Mouse (Mus musculus): ENCODE data around the gene Bach2. TPM values are rescaled to one million over a fixed set of nuclear protein-coding genes. Genes with fewer than 3 reads are reported as not detected.

Bach2 gene
- polyA plus RNA-seq, 1 experiment: 57.6 TPM

GRCm38 (mm10) chr4:32249748-32250332 is 11.2 kb downstream of the Bach2 start:
- H3K27ac ChIP-seq (ENCODE audit: control insufficient read depth, insufficient read depth, low read depth, low read length, poor library complexity): peak overlapping the region; percentile 59

DNA sequence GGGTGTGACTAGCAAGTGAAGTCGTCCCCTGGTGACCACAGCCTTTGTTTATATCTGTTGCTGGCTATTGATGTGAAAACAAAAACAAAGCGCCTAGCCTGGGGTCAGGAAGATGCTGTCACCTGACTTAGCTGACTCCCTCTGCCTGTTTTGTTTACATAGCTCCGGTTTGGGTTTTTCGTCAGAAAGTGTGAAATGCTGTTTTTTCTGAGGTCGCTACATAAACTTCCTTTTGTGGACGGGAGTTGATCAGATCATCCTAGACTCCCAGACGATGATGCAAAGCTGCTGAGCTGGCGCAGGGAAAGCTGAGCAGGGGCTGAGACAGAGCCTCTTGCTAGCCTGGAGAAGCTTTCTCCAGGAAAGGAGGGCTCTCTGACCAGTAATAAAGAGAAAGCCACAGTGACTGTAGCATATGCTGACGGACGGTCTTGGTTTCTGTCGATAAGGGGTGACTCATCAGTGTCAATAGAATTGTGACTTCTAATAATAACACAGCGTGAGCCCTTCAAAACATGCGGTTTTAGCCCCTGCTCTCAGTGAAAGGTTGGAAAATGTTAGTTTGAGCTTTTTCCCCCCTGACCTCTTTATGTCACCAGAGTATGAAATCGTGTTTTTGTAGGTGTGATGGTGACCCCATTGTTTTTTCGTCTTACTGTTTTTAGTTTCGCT is 11.9 kb downstream of the Bach2 start:
- Histone ChIP-seq H3K4me3 (replicated peaks; ENCODE audit: control insufficient read depth, low read depth, low read length) (peak overlapping the region; percentile 55), H3K27ac (ENCODE audit: control insufficient read depth, insufficient read depth, low read depth, low read length, poor library complexity) (peak overlapping the region; percentile 59), H3K4me1 (ENCODE audit: control insufficient read depth, insufficient read depth, low read length) (peaks cover 8% of the 10 kb centered on the region)
- WGBS: 1% methylated on average over 16 of the region's 16 CpGs
- no peak for TF ChIP-seq CTCF (IDR thresholded peaks at IDR 0.05; ENCODE audit: control insufficient read depth, insufficient read depth, low read length)
- TF ChIP-seq POLR2A (IDR thresholded peaks at IDR 0.05; ENCODE audit: borderline replicate concordance, control insufficient read depth, low read depth, low read length): no peak

More at GRCm38 (mm10) chr4:32249748-32250332, 11.2 kb downstream of the Bach2 start:
- peaks cover 8% of the 10 kb centered on the region for H3K4me1 ChIP-seq (ENCODE audit: control insufficient read depth, insufficient read depth, low read length)
- TF ChIP-seq POLR2A (IDR thresholded peaks at IDR 0.05; ENCODE audit: borderline replicate concordance, control insufficient read depth, low read depth, low read length) (no peak), CTCF (IDR thresholded peaks at IDR 0.05; ENCODE audit: control insufficient read depth, insufficient read depth, low read length) (no peak)
- 32% methylated on average over 15 of the region's 15 CpGs for WGBS
- peak overlapping the region; percentile 58 for H3K4me3 ChIP-seq (replicated peaks; ENCODE audit: control insufficient read depth, low read depth, low read length)

- H3K4me1 ChIP-seq (ENCODE audit: control insufficient read depth, insufficient read depth, low read length): peaks cover 8% of the 10 kb centered on the region
- TF ChIP-seq CTCF (IDR thresholded peaks at IDR 0.05; ENCODE audit: control insufficient read depth, insufficient read depth, low read length): no peak
- TF ChIP-seq POLR2A (IDR thresholded peaks at IDR 0.05; ENCODE audit: borderline replicate concordance, control insufficient read depth, low read depth, low read length): no peak
- 5% methylated on average over 8 of the region's 8 CpGs for WGBS
- H3K4me3 ChIP-seq (replicated peaks; ENCODE audit: control insufficient read depth, low read depth, low read length): no peak overlapping the region
- H3K27ac ChIP-seq (ENCODE audit: control insufficient read depth, insufficient read depth, low read depth, low read length, poor library complexity): peak overlapping the region; percentile 55
Observed at GRCm38 (mm10) chr4:32251005-32251365, 12.4 kb downstream of the Bach2 start.

GRCm38 (mm10) chr4:32251946-32252672 is 13.5 kb downstream of the Bach2 start:
- TF ChIP-seq POLR2A (IDR thresholded peaks at IDR 0.05; ENCODE audit: borderline replicate concordance, control insufficient read depth, low read depth, low read length) (no peak), CTCF (IDR thresholded peaks at IDR 0.05; ENCODE audit: control insufficient read depth, insufficient read depth, low read length) (no peak)
- H3K4me3 ChIP-seq (replicated peaks; ENCODE audit: control insufficient read depth, low read depth, low read length): no peak overlapping the region

GRCm38 (mm10) chr4:32257686-32258085 is 19.1 kb downstream of the Bach2 start:
- Histone ChIP-seq H3K27ac (ENCODE audit: control insufficient read depth, insufficient read depth, low read depth, low read length, poor library complexity) (peak overlapping the region; percentile 39), H3K4me3 (replicated peaks; ENCODE audit: control insufficient read depth, low read depth, low read length) (no peak overlapping the region), H3K4me1 (ENCODE audit: control insufficient read depth, insufficient read depth, low read length) (peaks cover under 1% of the 10 kb centered on the region)
- 12% methylated on average over 12 of the region's 12 CpGs for WGBS
- TF ChIP-seq CTCF (IDR thresholded peaks at IDR 0.05; ENCODE audit: control insufficient read depth, insufficient read depth, low read length): no peak
- TF ChIP-seq POLR2A (IDR thresholded peaks at IDR 0.05; ENCODE audit: borderline replicate concordance, control insufficient read depth, low read depth, low read length): no peak

More at GRCm38 (mm10) chr4:32251946-32252672, 13.5 kb downstream of the Bach2 start:
- Histone ChIP-seq H3K27ac (ENCODE audit: control insufficient read depth, insufficient read depth, low read depth, low read length, poor library complexity) (peak overlapping the region; percentile 12; the same call in 1 of the 2 replicates), H3K4me1 (ENCODE audit: control insufficient read depth, insufficient read depth, low read length) (peaks cover 8% of the 10 kb centered on the region)
- WGBS: 75% methylated on average over 15 of the region's 15 CpGs

GRCm38 (mm10) chr4:32258093-32258492 is 19.5 kb downstream of the Bach2 start:
- TF ChIP-seq POLR2A (IDR thresholded peaks at IDR 0.05; ENCODE audit: borderline replicate concordance, control insufficient read depth, low read depth, low read length): no peak
- no peak for TF ChIP-seq CTCF (IDR thresholded peaks at IDR 0.05; ENCODE audit: control insufficient read depth, insufficient read depth, low read length)
- H3K4me1 ChIP-seq (ENCODE audit: control insufficient read depth, insufficient read depth, low read length): no peaks in the 10 kb centered on the region; the same call in 1 of the 2 replicates
- H3K27ac ChIP-seq (ENCODE audit: control insufficient read depth, insufficient read depth, low read depth, low read length, poor library complexity): peak overlapping the region; percentile 39; the same call in 1 of the 2 replicates
- 5% methylated on average over 13 of the region's 13 CpGs for WGBS
- no peak overlapping the region for H3K4me3 ChIP-seq (replicated peaks; ENCODE audit: control insufficient read depth, low read depth, low read length)

- TF ChIP-seq POLR2A (IDR thresholded peaks at IDR 0.05; ENCODE audit: borderline replicate concordance, control insufficient read depth, low read depth, low read length) (no peak), CTCF (IDR thresholded peaks at IDR 0.05; ENCODE audit: control insufficient read depth, insufficient read depth, low read length) (no peak)
- H3K4me1 ChIP-seq (ENCODE audit: control insufficient read depth, insufficient read depth, low read length): peaks cover 2% of the 10 kb centered on the region; the same call in 1 of the 2 replicates
- 72% methylated on average over 7 of the region's 7 CpGs for WGBS
- H3K27ac ChIP-seq (ENCODE audit: control insufficient read depth, insufficient read depth, low read depth, low read length, poor library complexity): no peak overlapping the region
- H3K4me3 ChIP-seq (replicated peaks; ENCODE audit: control insufficient read depth, low read depth, low read length): no peak overlapping the region
Observed at GRCm38 (mm10) chr4:32258596-32258995, 20.0 kb downstream of the Bach2 start.

- H3K4me1 ChIP-seq (ENCODE audit: control insufficient read depth, insufficient read depth, low read length): peaks cover 2% of the 10 kb centered on the region; the same call in 1 of the 2 replicates
- no peak for TF ChIP-seq CTCF (IDR thresholded peaks at IDR 0.05; ENCODE audit: control insufficient read depth, insufficient read depth, low read length)
- no peak for TF ChIP-seq POLR2A (IDR thresholded peaks at IDR 0.05; ENCODE audit: borderline replicate concordance, control insufficient read depth, low read depth, low read length)
- 61% methylated on average over 4 of the region's 4 CpGs for WGBS
Observed at GRCm38 (mm10) chr4:32260909-32261308, 22.3 kb downstream of the Bach2 start.

More at GRCm38 (mm10) chr4:32260909-32261308, 22.3 kb downstream of the Bach2 start:
- Histone ChIP-seq H3K4me3 (replicated peaks; ENCODE audit: control insufficient read depth, low read depth, low read length) (no peak overlapping the region), H3K27ac (ENCODE audit: control insufficient read depth, insufficient read depth, low read depth, low read length, poor library complexity) (no peak overlapping the region)
